Mouse (Mus musculus): ENCODE data around the gene Cbr2.
A peak's percentile ranks its signal among the peaks of the same experiment; 100 is the strongest.
"Not testable (repeated sequence)": the region's sequence is repeated elsewhere in the genome, so short reads cannot be mapped to it uniquely, and the experiment has no call there.

Gene Cbr2

GRCm38 (mm10) chr11:120731858-120732680, at the start of gene Cbr2:
Gene Cbr2 (minus strand): TSS chr11:120732114.
- no peak for DNase-seq (ENCODE audit: low read depth, low spot score)

DNA sequence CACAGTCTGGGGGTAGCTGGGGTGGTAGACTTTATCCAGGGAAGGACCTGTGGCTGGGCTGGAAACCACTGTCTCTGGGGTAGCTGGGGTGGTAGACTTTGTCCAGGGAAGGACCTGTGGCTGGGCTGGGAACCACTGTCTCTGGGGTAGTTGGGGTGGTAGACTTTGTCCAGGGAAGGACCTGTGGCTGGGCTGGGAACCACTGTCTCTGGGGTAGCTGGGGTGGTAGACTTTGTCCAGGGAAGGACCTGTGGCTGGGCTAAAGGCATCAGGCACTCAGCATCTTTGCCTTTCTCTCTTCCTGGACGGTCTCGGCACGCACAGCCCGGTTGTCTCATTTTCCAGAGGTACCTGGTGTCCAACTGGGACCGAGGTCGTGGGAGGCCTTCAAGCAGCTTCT, 49.4 kb upstream of the Cbr2 start:
- not testable (repeated sequence) for DNase-seq (ENCODE audit: low read depth, low spot score)

DNA sequence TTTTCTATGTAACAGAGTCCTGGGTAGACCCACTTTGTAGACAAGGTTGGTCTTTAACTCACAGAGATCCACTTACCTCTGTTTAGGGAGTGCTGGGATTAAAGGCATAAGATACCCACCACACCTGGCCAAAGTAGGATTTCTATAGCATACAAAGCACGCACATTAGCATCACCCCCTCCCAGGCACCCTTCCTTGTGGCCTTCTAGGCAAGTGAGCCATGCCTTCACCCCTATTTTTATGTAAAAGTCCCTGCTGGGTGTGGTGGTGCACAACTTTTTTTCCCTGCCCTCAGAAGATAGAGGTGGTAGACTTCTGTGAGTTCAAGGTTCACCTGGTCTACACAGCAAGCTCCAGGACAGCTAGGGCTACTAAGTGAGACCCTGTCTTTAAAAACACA, 48.0 kb upstream of the Cbr2 start:
- DNase-seq (ENCODE audit: low read depth, low spot score): no peak

- DNase-seq (ENCODE audit: low read depth, low spot score): no peak
Observed at GRCm38 (mm10) chr11:120777123-120777522, 45.2 kb upstream of the Cbr2 start.

- peak; percentile 62 for DNase-seq (ENCODE audit: low read depth, low spot score)
Observed at GRCm38 (mm10) chr11:120775774-120776469, 44.0 kb upstream of the Cbr2 start.

- DNase-seq (ENCODE audit: low read depth, low spot score): no peak
Observed at GRCm38 (mm10) chr11:120773463-120774190, 41.7 kb upstream of the Cbr2 start.

DNA sequence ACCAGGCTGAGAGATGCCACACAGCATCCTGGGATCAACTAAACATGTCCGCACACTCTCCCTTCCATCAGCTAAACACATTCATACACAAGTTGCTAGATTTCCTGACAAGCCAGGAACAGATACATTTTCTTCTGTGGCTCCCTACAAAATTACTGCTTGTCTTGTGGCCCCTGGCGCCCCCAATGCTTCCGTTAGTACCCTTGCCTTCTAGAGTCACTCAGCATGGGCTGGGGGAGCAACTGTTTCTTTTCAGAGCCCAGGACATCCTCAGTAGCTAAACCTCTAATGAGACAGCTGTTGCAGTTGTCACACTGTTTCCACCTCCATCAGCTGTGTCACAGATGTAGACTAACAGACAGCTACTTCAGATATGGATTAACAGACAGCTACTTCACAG, 40.8 kb upstream of the Cbr2 start:
- DNase-seq (ENCODE audit: low read depth, low spot score): no peak

DNA sequence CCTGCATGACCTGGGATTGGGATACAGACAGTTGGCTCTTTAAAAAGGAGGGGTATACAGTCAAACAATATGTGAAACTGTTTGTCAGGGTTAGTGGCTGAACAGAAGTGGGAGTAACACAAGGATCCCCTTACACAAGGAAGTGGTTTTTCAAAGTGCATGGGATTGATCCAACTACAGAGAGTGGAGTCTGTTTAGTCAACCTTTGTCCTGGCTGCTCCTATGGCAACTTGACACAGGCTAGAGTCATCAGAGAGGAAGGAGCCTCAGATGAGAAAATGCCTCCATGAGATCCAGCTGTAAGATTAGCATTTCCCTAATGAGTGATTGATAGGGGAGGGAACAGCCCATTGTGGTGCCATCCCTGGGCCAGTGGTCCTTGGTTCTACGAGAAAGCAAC, 36.3 kb upstream of the Cbr2 start:
- no peak for DNase-seq (ENCODE audit: low read depth, low spot score)

GRCm38 (mm10) chr11:120767023-120767422, 35.1 kb upstream of the Cbr2 start:
- DNase-seq (ENCODE audit: low read depth, low spot score): not testable (repeated sequence)

DNA sequence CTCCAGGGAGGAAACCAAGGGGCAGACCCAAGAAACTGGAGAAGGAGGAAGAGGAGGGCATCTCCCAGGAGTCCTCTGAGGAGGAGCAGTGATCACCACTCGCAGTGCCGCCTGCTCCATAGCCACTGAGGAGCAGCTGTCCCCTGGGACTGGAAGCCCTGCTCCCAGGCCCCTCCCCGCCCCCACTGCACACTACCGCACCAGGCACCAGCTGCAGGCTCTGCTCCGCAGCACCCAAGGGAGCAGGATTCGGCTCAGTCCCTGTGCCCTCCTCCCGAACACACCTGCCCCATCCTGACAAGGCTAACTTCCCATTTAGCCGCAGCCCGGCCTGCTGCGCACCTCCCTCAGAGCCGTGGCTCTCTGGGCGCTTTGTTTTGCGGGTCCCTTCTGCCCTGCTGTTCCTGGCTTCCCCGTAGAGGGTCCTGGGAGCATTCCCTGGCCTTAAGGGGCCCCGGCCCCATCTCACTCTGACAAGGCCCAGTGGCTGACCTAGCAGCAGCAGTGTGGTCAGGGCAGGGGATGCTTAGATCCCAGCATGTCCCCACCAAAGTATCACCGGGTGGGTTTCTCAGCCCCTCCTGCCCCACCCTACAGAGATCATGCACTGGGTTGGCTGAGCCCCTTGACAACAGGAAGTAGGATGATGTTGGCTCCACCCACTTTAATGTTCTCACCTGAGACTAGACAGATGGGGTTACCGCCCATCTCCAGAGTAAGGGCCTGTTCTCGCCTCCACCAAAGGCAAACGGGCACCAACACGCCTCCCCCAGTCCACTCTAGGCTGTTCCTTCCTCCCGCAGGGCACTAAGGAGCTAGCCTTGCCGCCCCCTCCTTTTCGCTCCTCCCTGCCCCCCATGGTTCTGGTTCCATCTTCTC, 31.4 kb upstream of the Cbr2 start:
- DNase-seq (ENCODE audit: low read depth, low spot score): not testable (repeated sequence)

- not testable (repeated sequence) for DNase-seq (ENCODE audit: low read depth, low spot score)
Observed at GRCm38 (mm10) chr11:120762672-120763041, 30.7 kb upstream of the Cbr2 start, which contains the start of gene Hmga1b. Gene Hmga1b (plus strand): TSS chr11:120762794.

DNA sequence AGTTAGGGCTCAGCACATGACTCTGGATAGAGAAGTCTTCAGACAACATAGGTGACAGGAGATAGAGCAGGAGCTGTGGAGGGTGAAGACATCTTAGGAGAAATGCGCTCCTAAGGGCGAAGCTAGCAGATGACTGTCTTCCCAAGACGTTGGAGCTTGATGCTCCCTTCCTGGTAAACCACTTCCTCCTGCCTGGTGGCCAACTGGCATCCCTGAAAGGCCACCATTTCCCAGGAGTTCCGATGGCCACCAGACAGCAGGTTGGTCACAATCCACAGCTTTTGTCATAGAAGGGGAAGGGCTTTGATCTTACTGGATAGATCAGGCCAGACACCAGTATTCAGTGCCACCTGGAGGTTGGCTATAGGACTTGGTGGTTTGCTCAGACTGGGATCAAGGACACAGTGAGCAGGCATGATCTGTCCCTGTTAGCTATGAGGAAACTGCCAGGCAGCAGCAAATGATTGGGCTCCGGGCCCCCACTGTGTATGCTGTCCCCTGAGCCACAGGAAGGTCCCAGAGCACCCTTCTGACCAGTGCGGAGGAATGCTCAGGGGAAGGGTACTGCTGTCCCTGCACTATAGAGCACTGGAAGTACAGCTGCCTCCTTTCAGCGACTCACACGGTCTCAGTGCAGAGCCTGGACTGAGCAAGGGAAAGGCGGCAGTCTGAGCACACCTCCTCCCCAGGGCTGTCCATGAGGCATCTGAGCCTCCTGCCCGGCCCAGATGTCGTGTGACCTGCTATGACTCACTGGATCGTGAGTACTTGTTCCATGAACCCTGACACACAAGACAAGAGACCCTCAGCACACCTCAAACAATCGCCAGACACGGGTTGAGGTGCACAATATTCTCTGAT, 30.1 kb upstream of the Cbr2 start:
- DNase-seq (ENCODE audit: low read depth, low spot score): no peak

DNA sequence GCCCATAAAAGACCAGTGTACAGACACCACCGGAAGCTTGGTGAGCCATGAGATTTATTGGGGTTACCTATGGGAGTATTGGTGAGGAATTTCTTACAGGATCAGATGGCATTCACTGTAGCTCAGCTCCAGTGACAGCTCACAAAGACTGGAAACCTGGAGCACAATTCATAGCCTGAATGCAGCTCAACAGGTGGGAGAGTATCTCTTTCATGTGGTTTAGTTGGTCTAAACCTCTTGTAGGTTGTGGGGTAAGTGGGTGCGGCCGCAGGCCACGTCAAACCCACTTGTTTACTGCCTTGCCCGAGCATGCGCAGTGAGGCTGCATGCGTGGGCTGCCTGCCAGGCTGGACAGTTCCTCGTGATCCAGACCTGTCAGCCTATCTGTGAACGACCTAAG, 28.3 kb upstream of the Cbr2 start:
- no peak for DNase-seq (ENCODE audit: low read depth, low spot score)

GRCm38 (mm10) chr11:120751606-120752005, 19.7 kb upstream of the Cbr2 start:
- no peak for DNase-seq (ENCODE audit: low read depth, low spot score)

- no peak for DNase-seq (ENCODE audit: low read depth, low spot score)
Observed at GRCm38 (mm10) chr11:120749430-120749829, 17.5 kb upstream of the Cbr2 start.

- DNase-seq (ENCODE audit: low read depth, low spot score): no peak
Observed at GRCm38 (mm10) chr11:120747974-120748373, 16.1 kb upstream of the Cbr2 start.

- no peak for DNase-seq (ENCODE audit: low read depth, low spot score)
Observed at GRCm38 (mm10) chr11:120744121-120744701, 12.3 kb upstream of the Cbr2 start.

DNA sequence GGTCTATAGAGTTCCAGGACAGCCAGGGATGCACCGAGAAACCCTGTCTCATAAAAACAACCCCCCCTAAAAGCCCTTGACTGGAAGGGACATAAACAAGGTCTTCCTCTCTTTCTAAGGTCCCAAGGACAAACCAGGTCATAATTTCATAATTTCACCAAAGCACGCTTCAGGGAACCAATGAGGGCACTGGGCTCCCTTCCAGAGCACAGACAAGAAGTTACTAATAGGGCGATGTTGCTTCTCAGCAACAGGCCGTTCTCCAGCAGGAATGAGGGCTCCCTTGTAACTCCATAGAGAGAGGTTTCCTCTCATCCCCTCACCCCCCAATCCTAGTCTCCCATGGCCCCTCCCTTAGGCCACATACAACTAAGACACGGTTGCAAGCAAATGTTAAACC, 9.1 kb upstream of the Cbr2 start:
- no peak for DNase-seq (ENCODE audit: low read depth, low spot score)

DNA sequence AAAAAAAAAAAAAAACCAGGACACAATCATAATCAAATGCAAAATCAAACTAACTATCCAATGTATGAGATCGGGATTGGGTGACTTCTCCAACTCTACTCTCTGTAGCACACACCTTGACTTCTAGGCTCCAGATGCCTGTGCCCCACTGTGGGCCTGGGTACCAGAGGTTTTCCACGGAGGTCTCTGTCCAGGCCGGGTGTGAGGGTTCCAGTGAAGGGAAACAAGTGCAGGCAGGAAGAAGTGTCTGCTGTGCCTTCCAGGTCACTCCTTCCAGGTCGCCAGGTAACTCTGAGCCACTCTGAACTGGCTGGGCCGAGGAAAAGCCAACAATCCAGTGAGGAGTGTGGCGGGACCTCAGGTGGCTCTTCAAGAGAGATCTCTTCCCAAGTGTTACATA, 4.5 kb upstream of the Cbr2 start:
- no peak for DNase-seq (ENCODE audit: low read depth, low spot score)

DNA sequence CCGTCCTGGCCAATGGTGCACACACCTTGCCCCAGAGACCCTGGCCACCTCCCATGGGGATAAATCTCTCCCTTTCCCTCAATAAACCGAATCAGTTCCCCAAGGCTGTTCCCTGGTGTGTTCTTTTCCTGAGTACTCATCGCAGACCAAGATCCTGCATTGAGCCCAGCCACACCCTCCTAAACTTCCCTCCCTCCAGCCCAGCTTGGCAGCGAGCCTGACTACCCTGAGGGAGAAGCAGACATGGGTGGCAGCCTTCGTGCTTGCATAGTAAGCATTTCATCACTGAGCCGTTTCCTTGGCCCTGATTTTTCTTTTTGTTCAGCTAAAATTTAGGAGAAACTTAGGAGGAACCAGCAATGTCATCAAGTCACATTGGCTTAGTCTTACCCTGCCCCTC, 1.6 kb upstream of the Cbr2 start:
- DNase-seq (ENCODE audit: low read depth, low spot score): no peak
